In genomic region chr9:64607049-64607448, GRCm38 (mm10) we compare ENCODE assay signal across 14 mouse cellular contexts.
DNase-seq lines count a peak whose midpoint lies in the region; ATAC-seq lines count a peak whose summit lies in the region.
"Had no signal": no experiment of that assay in that cellular context is flagged by ENCODE, and none has a peak within 500 bp of the region (broad histone marks: within the 10 kb centered on the region; RNA-seq: fewer than 3 reads in every experiment).

No protein-coding gene starts in this region.

- H3K4me1 ChIP-seq in forebrain, embryonic 13.5 days: peaks cover 70% of the 10 kb centered on the region
- peaks cover 15% of the 10 kb centered on the region for H3K4me1 ChIP-seq in forebrain, embryonic 11.5 days (replicated peaks; ENCODE audit: control insufficient read depth, insufficient read depth, low read length)
- peaks cover 56% of the 10 kb centered on the region for H3K4me1 ChIP-seq in hindbrain, embryonic 16.5 days (ENCODE audit: control insufficient read depth, insufficient read depth, low read depth, low read length)

- no peaks in the 10 kb centered on the region for H3K36me3 ChIP-seq in forebrain, embryonic 13.5 days (ENCODE audit: poor library complexity, severe bottlenecking)
- no peaks in the 10 kb centered on the region for H3K36me3 ChIP-seq in forebrain, embryonic 11.5 days (ENCODE audit: control insufficient read depth, insufficient read depth, low read length)
- H3K36me3 ChIP-seq in hindbrain, embryonic 16.5 days (ENCODE audit: control insufficient read depth, insufficient read depth, low read length): no peaks in the 10 kb centered on the region
- H3K36me3 ChIP-seq: embryonic facial prominence, embryonic 12.5 days; neural tube, embryonic 12.5 days had no signal

- H3K9me3 ChIP-seq in forebrain, embryonic 13.5 days (replicated peaks): no peaks in the 10 kb centered on the region
- no peaks in the 10 kb centered on the region for H3K9me3 ChIP-seq in forebrain, embryonic 11.5 days (ENCODE audit: control insufficient read depth, low read length)
- no peaks in the 10 kb centered on the region for H3K9me3 ChIP-seq in hindbrain, embryonic 16.5 days (ENCODE audit: control insufficient read depth, low read length)
- H3K9me3 ChIP-seq: embryonic facial prominence, embryonic 12.5 days; neural tube, embryonic 12.5 days had no signal

- DNase-seq in forebrain, embryonic 11.5 days (ENCODE audit: low spot score): no peak
- DNase-seq in brain, adult 2 months (ENCODE audit: low read depth, low spot score): peak; percentile 79
- peak; percentile 66 to 76 for DNase-seq in cerebellum, postnatal 10 days
- DNase-seq in frontal cortex, postnatal 36 days (ENCODE audit: low spot score in 2 of 2): no peak
- DNase-seq in gastrocnemius, adult 18-20 months (ENCODE audit: low spot score): no peak
- DNase-seq: adrenal gland, postnatal 36 days; kidney, adult 11 months; kidney, postnatal 25 days; layer of hippocampus, adult 9-11 months had no signal

- peaks cover 62% of the 10 kb centered on the region for H3K27me3 ChIP-seq in forebrain, embryonic 13.5 days
- H3K27me3 ChIP-seq in forebrain, embryonic 11.5 days (ENCODE audit: control insufficient read depth, insufficient read depth, low read length): peaks cover 54% of the 10 kb centered on the region
- H3K27me3 ChIP-seq in hindbrain, embryonic 16.5 days (replicated peaks; ENCODE audit: control insufficient read depth, insufficient read depth, low read length): 0 out of 2 replicates have a peak, but pooled peaks cover 3% of the 10 kb centered on the region
- H3K27me3 ChIP-seq: embryonic facial prominence, embryonic 12.5 days; neural tube, embryonic 12.5 days had no signal

- no peak overlapping the region for H3K4me2 ChIP-seq in forebrain, embryonic 13.5 days
- no peak overlapping the region for H3K4me2 ChIP-seq in forebrain, embryonic 11.5 days (ENCODE audit: low read depth, low read length, severe bottlenecking)
- no peak overlapping the region for H3K4me2 ChIP-seq in hindbrain, embryonic 16.5 days (ENCODE audit: low read length)
- H3K4me2 ChIP-seq: embryonic facial prominence, embryonic 12.5 days had no signal

- WGBS in forebrain, embryonic 13.5 days: 68% methylated on average over 1 of the region's 1 CpGs
- WGBS in forebrain, embryonic 11.5 days: 86% methylated on average over 1 of the region's 1 CpGs
- WGBS in hindbrain, embryonic 16.5 days: 83% methylated on average over 1 of the region's 1 CpGs

- no peak for ATAC-seq in forebrain, embryonic 13.5 days
- ATAC-seq in forebrain, embryonic 11.5 days (replicated peaks; ENCODE audit: low FRiP score): no peak
- ATAC-seq in hindbrain, embryonic 16.5 days: no peak
- no peak for ATAC-seq in granulocyte monocyte progenitor cell, adult 5-6 weeks (replicated peaks; ENCODE audit: poor library complexity, severe bottlenecking)

- peak overlapping the region; percentile 78; the same call in 1 of the 2 replicates for H3K27ac ChIP-seq in forebrain, embryonic 13.5 days
- no peak overlapping the region for H3K27ac ChIP-seq in forebrain, embryonic 11.5 days (ENCODE audit: low read depth, low read length)
- peak overlapping the region; percentile 24; the same call in 1 of the 2 replicates for H3K27ac ChIP-seq in hindbrain, embryonic 16.5 days (ENCODE audit: low read depth, low read length)
- H3K27ac ChIP-seq: embryonic facial prominence, embryonic 12.5 days had no signal

- no peak overlapping the region for H3K4me3 ChIP-seq in forebrain, embryonic 13.5 days
- H3K4me3 ChIP-seq in forebrain, embryonic 11.5 days (ENCODE audit: low read depth, low read length): no peak overlapping the region
- no peak overlapping the region for H3K4me3 ChIP-seq in hindbrain, embryonic 16.5 days (ENCODE audit: low read length)
- H3K4me3 ChIP-seq: embryonic facial prominence, embryonic 12.5 days; neural tube, embryonic 12.5 days had no signal

- no peak overlapping the region for H3K9ac ChIP-seq in forebrain, embryonic 13.5 days
- no peak overlapping the region for H3K9ac ChIP-seq in forebrain, embryonic 11.5 days (ENCODE audit: low read length)
- no peak overlapping the region for H3K9ac ChIP-seq in hindbrain, embryonic 16.5 days (ENCODE audit: low read depth, low read length)
- H3K9ac ChIP-seq: embryonic facial prominence, embryonic 12.5 days; neural tube, embryonic 12.5 days had no signal

Comparison
In these comparisons a context has a peak if more than half of its experiments do, and no peak if none do; other contexts are left out.
1. DNase-seq: peak in brain, adult 2 months (single experiment) and cerebellum, postnatal 10 days (2 of 2); none in forebrain, embryonic 11.5 days (single experiment), frontal cortex, postnatal 36 days (0 of 2) and gastrocnemius, adult 18-20 months (single experiment).